Mouse (Mus musculus): ENCODE data around the gene Wnt7a. TPM values are rescaled to one million over a fixed set of nuclear protein-coding genes. Genes with fewer than 3 reads are reported as not detected.

Gene Wnt7a
- polyA plus RNA-seq, 1 experiment: not detected

GRCm38 (mm10) chr6:91331886-91332285 is 79.3 kb downstream of the Wnt7a start:
- no peaks in the 10 kb centered on the region for H3K79me2 ChIP-seq (ENCODE audit: control insufficient read depth, insufficient read depth)
- H3K4me2 ChIP-seq (ENCODE audit: low read depth): no peak overlapping the region
- H3K36me3 ChIP-seq (ENCODE audit: control insufficient read depth, insufficient read depth): no peaks in the 10 kb centered on the region
- no peak overlapping the region for H3K4me3 ChIP-seq
- peaks cover 55% of the 10 kb centered on the region for H3K27me3 ChIP-seq (ENCODE audit: control insufficient read depth, insufficient read depth, insufficient read length)
- H3ac ChIP-seq (ENCODE audit: control insufficient read depth, insufficient read length): no peak overlapping the region
- no peak for TF ChIP-seq SRF (IDR thresholded peaks at IDR 0.05; ENCODE audit: control insufficient read depth, insufficient read length, low read depth)
- no peak for TF ChIP-seq MYOG (IDR thresholded peaks at IDR 0.05; ENCODE audit: control insufficient read depth in 1 of 3, insufficient read depth in 1 of 3, insufficient read length in 2 of 3, low read depth in 2 of 3)
- no peak for TF ChIP-seq MYOD1 (IDR thresholded peaks at IDR 0.05; ENCODE audit: control insufficient read depth in 1 of 3, insufficient read length in 2 of 3, low read depth in 2 of 3)
- no peak for TF ChIP-seq POLR2AphosphoS2 (IDR thresholded peaks at IDR 0.05; ENCODE audit: insufficient read length, low read depth)
- no peak for TF ChIP-seq E2F4 (IDR thresholded peaks at IDR 0.05; ENCODE audit: insufficient read depth)
- no peak for TF ChIP-seq TCF3 (IDR thresholded peaks at IDR 0.05; ENCODE audit: insufficient read length, low read depth)
- no peak for TF ChIP-seq USF1 (IDR thresholded peaks at IDR 0.05; ENCODE audit: low read depth)
- no peak for TF ChIP-seq MAX (IDR thresholded peaks at IDR 0.05; ENCODE audit: low read depth)
- no peak for TF ChIP-seq TCF12 (IDR thresholded peaks at IDR 0.05; ENCODE audit: insufficient read depth, poor library complexity, severe bottlenecking)
- TF ChIP-seq CEBPB (IDR thresholded peaks at IDR 0.05; ENCODE audit: insufficient read depth, poor library complexity, severe bottlenecking): no peak

GRCm38 (mm10) chr6:91325556-91325955 is 85.6 kb downstream of the Wnt7a start:
- peaks cover 81% of the 10 kb centered on the region for H3K27me3 ChIP-seq (ENCODE audit: control insufficient read depth, insufficient read depth, insufficient read length)

GRCm38 (mm10) chr6:91324752-91325151 is 86.4 kb downstream of the Wnt7a start:
- no peak for TF ChIP-seq MYOG (IDR thresholded peaks at IDR 0.05; ENCODE audit: control insufficient read depth in 1 of 3, insufficient read depth in 1 of 3, insufficient read length in 2 of 3, low read depth in 2 of 3)
- TF ChIP-seq MYOD1 (IDR thresholded peaks at IDR 0.05; ENCODE audit: control insufficient read depth in 1 of 3, insufficient read length in 2 of 3, low read depth in 2 of 3): no peak
- TF ChIP-seq POLR2AphosphoS2 (IDR thresholded peaks at IDR 0.05; ENCODE audit: insufficient read length, low read depth): no peak
- TF ChIP-seq POLR2A (IDR thresholded peaks at IDR 0.05; ENCODE audit: insufficient read length, low read depth): no peak
- TF ChIP-seq TCF3 (IDR thresholded peaks at IDR 0.05; ENCODE audit: insufficient read length, low read depth): no peak
- no peak for TF ChIP-seq TCF12 (IDR thresholded peaks at IDR 0.05; ENCODE audit: insufficient read depth, poor library complexity, severe bottlenecking)
- TF ChIP-seq REST (IDR thresholded peaks at IDR 0.05; ENCODE audit: insufficient read depth, insufficient read length): no peak
- TF ChIP-seq MAX (IDR thresholded peaks at IDR 0.05; ENCODE audit: low read depth): no peak
- no peak for TF ChIP-seq E2F4 (IDR thresholded peaks at IDR 0.05; ENCODE audit: insufficient read depth)
- no peak for TF ChIP-seq SRF (IDR thresholded peaks at IDR 0.05; ENCODE audit: control insufficient read depth, insufficient read length, low read depth)
- TF ChIP-seq USF1 (IDR thresholded peaks at IDR 0.05; ENCODE audit: low read depth): no peak
- TF ChIP-seq CEBPB (IDR thresholded peaks at IDR 0.05; ENCODE audit: insufficient read depth, poor library complexity, severe bottlenecking): no peak
- peaks cover 79% of the 10 kb centered on the region for H3K27me3 ChIP-seq (ENCODE audit: control insufficient read depth, insufficient read depth, insufficient read length)
- no peak overlapping the region for H3K4me2 ChIP-seq (ENCODE audit: low read depth)
- no peaks in the 10 kb centered on the region for H3K36me3 ChIP-seq (ENCODE audit: control insufficient read depth, insufficient read depth)
- no peak overlapping the region for H3ac ChIP-seq (ENCODE audit: control insufficient read depth, insufficient read length)
- H3K79me2 ChIP-seq (ENCODE audit: control insufficient read depth, insufficient read depth): no peaks in the 10 kb centered on the region
- H3K4me3 ChIP-seq: no peak overlapping the region

More at GRCm38 (mm10) chr6:91325556-91325955, 85.6 kb downstream of the Wnt7a start:
- TF ChIP-seq TCF3 (IDR thresholded peaks at IDR 0.05; ENCODE audit: insufficient read length, low read depth) (no peak), E2F4 (IDR thresholded peaks at IDR 0.05; ENCODE audit: insufficient read depth) (no peak), MYOG (IDR thresholded peaks at IDR 0.05; ENCODE audit: control insufficient read depth in 1 of 3, insufficient read depth in 1 of 3, insufficient read length in 2 of 3, low read depth in 2 of 3) (no peak), MAX (IDR thresholded peaks at IDR 0.05; ENCODE audit: low read depth) (no peak), POLR2A (IDR thresholded peaks at IDR 0.05; ENCODE audit: insufficient read length, low read depth) (no peak), REST (IDR thresholded peaks at IDR 0.05; ENCODE audit: insufficient read depth, insufficient read length) (no peak), SRF (IDR thresholded peaks at IDR 0.05; ENCODE audit: control insufficient read depth, insufficient read length, low read depth) (no peak), POLR2AphosphoS2 (IDR thresholded peaks at IDR 0.05; ENCODE audit: insufficient read length, low read depth) (no peak), CEBPB (IDR thresholded peaks at IDR 0.05; ENCODE audit: insufficient read depth, poor library complexity, severe bottlenecking) (no peak), MYOD1 (IDR thresholded peaks at IDR 0.05; ENCODE audit: control insufficient read depth in 1 of 3, insufficient read length in 2 of 3, low read depth in 2 of 3) (no peak)
- no peaks in the 10 kb centered on the region for H3K79me2 ChIP-seq (ENCODE audit: control insufficient read depth, insufficient read depth)
- no peak overlapping the region for H3ac ChIP-seq (ENCODE audit: control insufficient read depth, insufficient read length)
- H3K4me3 ChIP-seq: no peak overlapping the region
- H3K4me2 ChIP-seq (ENCODE audit: low read depth): no peak overlapping the region
- H3K36me3 ChIP-seq (ENCODE audit: control insufficient read depth, insufficient read depth): no peaks in the 10 kb centered on the region

- TF ChIP-seq TCF3 (IDR thresholded peaks at IDR 0.05; ENCODE audit: insufficient read length, low read depth) (no peak), MAX (IDR thresholded peaks at IDR 0.05; ENCODE audit: low read depth) (no peak), POLR2AphosphoS2 (IDR thresholded peaks at IDR 0.05; ENCODE audit: insufficient read length, low read depth) (no peak), TCF12 (IDR thresholded peaks at IDR 0.05; ENCODE audit: insufficient read depth, poor library complexity, severe bottlenecking) (no peak), CEBPB (IDR thresholded peaks at IDR 0.05; ENCODE audit: insufficient read depth, poor library complexity, severe bottlenecking) (no peak), USF1 (IDR thresholded peaks at IDR 0.05; ENCODE audit: low read depth) (no peak), SRF (IDR thresholded peaks at IDR 0.05; ENCODE audit: control insufficient read depth, insufficient read length, low read depth) (no peak), POLR2A (IDR thresholded peaks at IDR 0.05; ENCODE audit: insufficient read length, low read depth) (no peak), REST (IDR thresholded peaks at IDR 0.05; ENCODE audit: insufficient read depth, insufficient read length) (no peak), MYOG (IDR thresholded peaks at IDR 0.05; ENCODE audit: control insufficient read depth in 1 of 3, insufficient read depth in 1 of 3, insufficient read length in 2 of 3, low read depth in 2 of 3) (no peak), MYOD1 (IDR thresholded peaks at IDR 0.05; ENCODE audit: control insufficient read depth in 1 of 3, insufficient read length in 2 of 3, low read depth in 2 of 3) (no peak), E2F4 (IDR thresholded peaks at IDR 0.05; ENCODE audit: insufficient read depth) (no peak)
- Histone ChIP-seq H3K36me3 (ENCODE audit: control insufficient read depth, insufficient read depth) (no peaks in the 10 kb centered on the region), H3K27me3 (ENCODE audit: control insufficient read depth, insufficient read depth, insufficient read length) (peaks cover 62% of the 10 kb centered on the region)
Observed at GRCm38 (mm10) chr6:91322001-91322772, 89.0 kb downstream of the Wnt7a start.

More at GRCm38 (mm10) chr6:91322001-91322772, 89.0 kb downstream of the Wnt7a start:
- Histone ChIP-seq H3K79me2 (ENCODE audit: control insufficient read depth, insufficient read depth) (no peaks in the 10 kb centered on the region), H3K4me3 (no peak overlapping the region), H3K4me2 (ENCODE audit: low read depth) (no peak overlapping the region), H3ac (ENCODE audit: control insufficient read depth, insufficient read length) (no peak overlapping the region)

Other genes with a start within 250 kb of the Wnt7a start
- gene Fbln2, start 198.9 kb downstream of the Wnt7a start, polyA plus RNA-seq (2012; fragmentation: generic; extraction: Trizol): 167 TPM
- 13.1 TPM for gene Chchd4, start 62.2 kb upstream of the Wnt7a start, polyA plus RNA-seq (2012; fragmentation: generic; extraction: Trizol)
- 84.1 TPM for gene Tmem43, start 62.3 kb upstream of the Wnt7a start, polyA plus RNA-seq (2012; fragmentation: generic; extraction: Trizol)
- 7.4 TPM for gene Xpc, start 104.5 kb upstream of the Wnt7a start, polyA plus RNA-seq (2012; fragmentation: generic; extraction: Trizol)
- gene Lsm3, start 104.6 kb upstream of the Wnt7a start, polyA plus RNA-seq (2012; fragmentation: generic; extraction: Trizol): 69.5 TPM

Data from myocyte (in vitro differentiated cells).